Mouse (Mus musculus): Measurements from ENCODE around the gene Ccl11. TPM values are rescaled to one million over a fixed set of nuclear protein-coding genes. Genes with fewer than 3 reads are reported as not detected.

Gene Ccl11
- not detected for total RNA-seq (2023)

DNA sequence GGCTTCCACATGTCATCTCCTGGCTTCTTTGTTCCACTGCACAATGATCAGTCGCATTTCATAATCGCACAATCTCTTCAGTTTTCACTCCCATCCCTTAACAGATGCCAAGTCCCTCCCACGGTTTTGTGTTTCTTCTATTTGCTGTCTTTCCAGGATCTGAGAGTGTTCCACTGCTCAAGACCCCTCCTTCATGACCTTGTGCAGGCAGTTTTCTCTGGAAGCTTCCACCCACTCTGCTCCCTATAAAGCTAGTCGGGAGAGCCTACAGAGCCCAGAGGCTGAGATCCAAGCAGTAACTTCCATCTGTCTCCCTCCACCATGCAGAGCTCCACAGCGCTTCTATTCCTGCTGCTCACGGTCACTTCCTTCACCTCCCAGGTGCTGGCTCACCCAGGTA lies at the start of gene Ccl11:
Gene Ccl11, plus strand, starts transcription at position 178 of the 400 bp plus-strand sequence.

DNA sequence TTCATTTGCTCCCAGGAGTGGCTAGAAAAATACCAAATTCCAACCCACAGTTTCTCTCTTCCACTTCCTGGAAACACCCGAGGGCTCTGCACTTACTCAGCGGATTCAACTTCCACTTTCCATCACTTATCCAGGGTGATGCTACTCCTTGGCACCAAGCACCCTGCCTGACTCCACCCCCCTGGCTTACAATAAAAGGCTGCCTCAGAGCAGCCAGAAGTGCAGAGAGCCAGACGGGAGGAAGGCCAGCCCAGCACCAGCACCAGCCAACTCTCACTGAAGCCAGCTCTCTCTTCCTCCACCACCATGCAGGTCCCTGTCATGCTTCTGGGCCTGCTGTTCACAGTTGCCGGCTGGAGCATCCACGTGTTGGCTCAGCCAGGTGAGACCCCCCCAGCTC lies 22.3 kb upstream of the Ccl11 start, which contains the start of gene Ccl2:
Gene Ccl2, plus strand, starts transcription at position 216 of the 400 bp plus-strand sequence.

DNA sequence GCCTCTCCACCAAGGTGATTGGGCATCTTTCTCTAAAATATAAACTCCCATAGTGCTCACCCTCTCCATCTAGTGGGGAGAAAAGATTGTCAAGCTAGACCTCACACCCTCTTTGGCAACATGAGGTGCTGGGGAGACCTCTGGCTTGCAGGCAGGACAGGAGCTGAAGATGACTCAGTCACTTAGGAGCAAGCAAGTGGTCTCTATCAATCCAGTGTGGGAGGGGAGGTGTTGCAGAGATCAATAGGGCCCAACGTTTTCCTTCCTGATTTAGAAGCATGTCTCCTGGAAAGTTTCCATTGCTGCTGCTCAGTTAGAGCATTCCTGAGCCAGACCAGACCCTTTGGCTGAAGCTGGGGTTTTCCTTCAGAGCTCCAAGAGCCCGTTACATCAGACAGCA lies 19.1 kb upstream of the Ccl11 start, which contains the start of gene Gm17268:
Gene Gm17268, minus strand, starts transcription at position 28 of the 400 bp plus-strand sequence.

DNA sequence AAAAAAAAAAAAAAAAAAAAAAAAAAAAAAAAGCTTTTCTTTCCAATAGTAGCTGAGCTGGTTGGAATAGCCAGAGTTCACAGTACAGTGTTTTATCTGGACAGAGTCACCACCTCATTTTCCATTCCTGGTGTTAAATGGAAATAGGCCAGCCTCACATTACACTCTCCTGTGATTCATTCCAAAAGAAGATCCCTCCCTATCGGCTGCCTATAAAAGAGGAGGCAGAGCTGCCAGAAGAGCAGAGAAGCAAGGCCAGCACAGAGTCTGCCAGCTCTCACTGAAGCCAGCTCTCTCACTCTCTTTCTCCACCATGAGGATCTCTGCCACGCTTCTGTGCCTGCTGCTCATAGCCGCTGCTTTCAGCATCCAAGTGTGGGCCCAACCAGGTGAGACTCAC lies 12.2 kb upstream of the Ccl11 start, which contains the start of gene Ccl7:
Gene Ccl7, plus strand, starts transcription at position 242 of the 400 bp plus-strand sequence.

GRCm38 (mm10) chr11:82101529-82101928 lies 43.9 kb downstream of the Ccl11 start, which contains the start of gene Ccl12:
TSS of gene Ccl12 (plus strand) at chr11:82101845.

Other genes with a start within 250 kb of the Ccl11 start
- gene 5530401A14Rik, start 197.2 kb upstream of the Ccl11 start, total RNA-seq (2023): not detected
- gene Asic2, start 89.4 kb upstream of the Ccl11 start, total RNA-seq (2023): not detected
- gene Ccl2, start 22.3 kb upstream of the Ccl11 start, total RNA-seq (2023): not detected
- not detected for gene Gm17268, start 19.3 kb upstream of the Ccl11 start, total RNA-seq (2023)
- not detected for gene Ccl7, start 12.1 kb upstream of the Ccl11 start, total RNA-seq (2023)
- not detected for gene Ccl12, start 44.0 kb downstream of the Ccl11 start, total RNA-seq (2023)
- gene Ccl8, start 57.4 kb downstream of the Ccl11 start, total RNA-seq (2023): not detected
- gene Ccl1, start 247.9 kb downstream of the Ccl11 start, total RNA-seq (2023): not detected